Mouse (Mus musculus) C2C12 (cell line): ENCODE measurements around the gene Calca.

Experiments used
- CTCF ChIP-seq: IDR thresholded peaks from one replicate; pipeline ENCODE4 v1.5.1; 2011; ENCODE audit not compliant: control insufficient read depth, insufficient read depth, insufficient read length
- USF1 ChIP-seq: IDR thresholded peaks from one replicate; pipeline ENCODE4 v1.6.1; 2011; ENCODE audit warnings: low read depth, mild to moderate bottlenecking, control low read depth, moderate library complexity

- TF ChIP-seq CTCF (no peak), USF1 (no peak)
These were observed 35.2 kb upstream of the Calca start for GRCm38 (mm10) chr7:114671405-114671804.
